In the genomic region with DNA sequence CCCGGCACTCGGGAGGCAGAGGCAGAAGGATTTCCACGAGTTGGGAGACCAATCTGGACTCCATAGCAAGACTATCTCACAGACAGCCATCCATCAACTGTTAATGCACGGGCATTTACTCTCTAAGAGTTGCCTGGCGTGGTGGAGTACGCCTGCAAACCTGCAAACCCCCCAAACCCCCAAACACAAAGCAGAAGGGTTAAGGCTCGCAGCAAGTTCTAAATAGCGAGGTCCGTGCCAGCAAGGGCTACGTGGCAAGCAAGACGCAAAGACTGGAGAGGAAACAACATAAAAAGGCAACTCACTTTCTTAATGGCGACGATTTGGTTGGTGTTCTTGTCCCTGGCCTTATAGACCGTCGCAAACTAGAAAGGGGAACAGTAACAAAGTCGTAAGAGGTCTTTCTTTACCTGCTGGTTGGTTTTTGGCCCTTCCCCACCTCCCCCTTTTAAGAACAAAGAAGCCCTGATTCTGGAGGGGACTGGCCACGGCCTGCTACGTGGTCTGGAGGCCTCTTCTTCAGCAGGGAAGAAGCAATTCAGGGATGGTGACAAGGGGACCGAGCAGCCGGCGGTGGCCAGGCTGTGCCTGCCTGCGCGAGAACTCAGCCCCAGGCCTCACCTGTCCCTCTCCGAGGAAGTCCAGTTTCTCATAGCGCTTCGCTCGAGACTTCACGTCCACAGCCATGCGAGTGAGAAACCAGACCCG, we compare ENCODE assay signal across 1 mouse cellular context.
TF ChIP-seq lines count a peak whose summit lies in the region.

No protein-coding gene starts in this region.

TF ChIP-seq in ES-E14, 5 proteins besides CTCF, POLR2A, EP300 and RAD21:
- TF ChIP-seq CHD2 (IDR thresholded peaks at IDR 0.05; ENCODE audit: low read depth, low read length) (no peak), MAFK (IDR thresholded peaks at IDR 0.05; ENCODE audit: insufficient read depth, low read depth, low read length) (no peak), ZNF384 (IDR thresholded peaks at IDR 0.05; ENCODE audit: low read depth, low read length) (no peak), HCFC1 (IDR thresholded peaks at IDR 0.05; ENCODE audit: borderline replicate concordance, insufficient read depth, low read length) (no peak), ZC3H11A (IDR thresholded peaks at IDR 0.05; ENCODE audit: borderline replicate concordance, low read depth, low read length) (no peak)
